Mouse (Mus musculus) heart, postnatal 0 days (tissue): ENCODE results near the gene Adat3. TPM values are rescaled to one million over a fixed set of nuclear protein-coding genes. Genes with fewer than 3 reads are reported as not detected.
A peak's percentile ranks its signal among the peaks of the same experiment; 100 is the strongest.
"Not testable (repeated sequence)": the region's sequence is repeated elsewhere in the genome, so short reads cannot be mapped to it uniquely, and the experiment has no call there.

Experiments used
- ATAC-seq: fragments of 200-750 bp; cut with Nextera tagmentation; 2 replicates; pipeline ENCODE4 v1.8.0; 2017; ENCODE audit warnings: low read depth, moderate number of reproducible peaks, moderate library complexity; ENCODE audit not compliant: insufficient read depth
- DNase-seq: peaks from one replicate; pipeline ENCODE4 v3.0.0-alpha.2; 2016; ENCODE audit warnings: low spot score
- H3K27ac ChIP-seq: fragments of 300-500 bp; sonication (generic); 2 replicates; pipeline ENCODE4 v1.5.1; 2014; ENCODE audit warnings: low read depth, mild to moderate bottlenecking
- H3K27me3 ChIP-seq: fragments of 300-500 bp; sonication (generic); 2 replicates; pipeline ENCODE4 v1.6.1; 2014; ENCODE audit warnings: low read length, mixed read lengths; ENCODE audit not compliant: control insufficient read depth, insufficient read depth
- H3K36me3 ChIP-seq: fragments of 300-500 bp; sonication (generic); replicated peaks from 2 replicates; pipeline ENCODE4 v1.6.1; 2014; ENCODE audit warnings: low read length, mixed read lengths; ENCODE audit not compliant: control insufficient read depth, insufficient read depth
- H3K4me1 ChIP-seq: fragments of 300-500 bp; sonication (generic); 2 replicates; pipeline ENCODE4 v1.6.1; 2014; ENCODE audit warnings: antibody characterized with exemption; ENCODE audit not compliant: control insufficient read depth, insufficient read depth
- H3K4me2 ChIP-seq: fragments of 300-500 bp; sonication (generic); 2 replicates; pipeline ENCODE4 v1.6.1; 2014; ENCODE audit warnings: low read depth, mild to moderate bottlenecking, low read length, moderate library complexity
- H3K4me3 ChIP-seq: fragments of 300-500 bp; sonication (generic); 2 replicates; pipeline ENCODE4 v1.5.1; 2014; ENCODE audit warnings: low read depth, low read length
- H3K9ac ChIP-seq: fragments of 300-500 bp; sonication (generic); replicated peaks from 2 replicates; pipeline ENCODE4 v1.6.1; 2014; ENCODE audit warnings: low read depth, low read length, mixed read lengths
- H3K9me3 ChIP-seq: fragments of 300-500 bp; sonication (generic); replicated peaks from 2 replicates; pipeline ENCODE4 v1.6.1; 2016; ENCODE audit warnings: low read length; ENCODE audit not compliant: control insufficient read depth
- CTCF ChIP-seq: IDR thresholded peaks from 2 replicates; pipeline ENCODE4 v1.5.1; 2016; ENCODE audit warnings: antibody characterized with exemption, control low read depth, low read depth
- EP300 ChIP-seq: IDR thresholded peaks from 2 replicates; pipeline ENCODE4 v1.6.1; 2016; ENCODE audit warnings: antibody characterized with exemption, low read depth
- WGBS: fragments of 180-500 bp; shearing (Covaris S2); extraction: QIAGEN DNeasy Blood & Tissue Kit; methylation state at CpG from one replicate; pipeline ENCODE4 v1.1.7; 2014; 5-methylcytosine and 5-hydroxymethylcytosine counted together
- polyA plus RNA-seq: library from polyadenylated mRNA; unstranded; fragments of >200 nt; fragmentation: Nextera tagmentation; extraction: Ambion mirVana; gene quantifications from 2 replicates; pipeline ENCODE4 v1.2.1, GENCODE M21; 2015
- total RNA-seq: library from RNA; depleted of rRNA; stranded (reverse); fragments of >200 nt; gene quantifications from 2 replicates; pipeline ENCODE4 v1.2.3, GENCODE M21; 2014; ENCODE audit warnings: low replicate concordance

Adat3 gene
- total and polyA plus RNA-seq, 2 experiments from 2014 or later: 2.7 to 4.5 TPM

DNA sequence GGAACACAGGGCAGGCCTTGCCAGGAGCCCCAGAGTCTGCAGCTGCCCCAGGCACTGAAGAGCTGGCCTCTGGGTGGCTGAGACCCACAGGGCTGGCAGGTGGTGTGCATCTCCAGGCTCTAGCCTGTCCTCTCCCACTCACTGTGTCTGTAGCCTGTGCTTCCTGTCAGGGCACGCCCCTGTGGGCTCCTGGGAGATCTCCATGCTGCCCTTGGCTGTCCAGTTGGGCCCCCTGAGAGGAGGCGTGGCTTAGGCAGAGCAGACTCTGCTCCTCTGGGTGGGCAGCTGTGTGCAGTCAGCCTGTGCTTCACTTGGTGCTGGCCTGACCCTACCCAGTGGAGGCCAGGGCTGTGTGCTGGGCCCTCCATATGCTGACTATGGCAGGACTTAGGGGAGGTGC, 25.0 kb downstream of the Adat3 start:
- no peak for TF ChIP-seq CTCF
- TF ChIP-seq EP300: no peak
- Histone ChIP-seq H3K9ac (no peak overlapping the region), H3K27me3 (no peaks in the 10 kb centered on the region), H3K9me3 (no peaks in the 10 kb centered on the region), H3K4me2 (no peak overlapping the region), H3K27ac (no peak overlapping the region), H3K4me3 (no peak overlapping the region), H3K36me3 (no peaks in the 10 kb centered on the region; the same call in 1 of the 2 replicates), H3K4me1 (peaks cover 42% of the 10 kb centered on the region)
- 22% methylated on average over 2 of the region's 2 CpGs for WGBS
- ATAC-seq (peak; percentile 15; the same call in 1 of the 2 replicates), DNase-seq (peak; percentile 16)

GRCm38 (mm10) chr10:80628925-80629324, 26.2 kb downstream of the Adat3 start:
- H3K4me2 ChIP-seq: no peak overlapping the region
- no peaks in the 10 kb centered on the region for H3K9me3 ChIP-seq
- no peak overlapping the region for H3K9ac ChIP-seq
- no peak overlapping the region for H3K27ac ChIP-seq
- H3K36me3 ChIP-seq: peaks cover under 1% of the 10 kb centered on the region; the same call in 1 of the 2 replicates
- peaks cover 36% of the 10 kb centered on the region for H3K4me1 ChIP-seq
- no peaks in the 10 kb centered on the region for H3K27me3 ChIP-seq
- no peak for ATAC-seq
- DNase-seq: no peak
- no peak overlapping the region for H3K4me3 ChIP-seq
- WGBS: 66% methylated on average over 9 of the region's 9 CpGs
- no peak for TF ChIP-seq CTCF
- no peak for TF ChIP-seq EP300

DNA sequence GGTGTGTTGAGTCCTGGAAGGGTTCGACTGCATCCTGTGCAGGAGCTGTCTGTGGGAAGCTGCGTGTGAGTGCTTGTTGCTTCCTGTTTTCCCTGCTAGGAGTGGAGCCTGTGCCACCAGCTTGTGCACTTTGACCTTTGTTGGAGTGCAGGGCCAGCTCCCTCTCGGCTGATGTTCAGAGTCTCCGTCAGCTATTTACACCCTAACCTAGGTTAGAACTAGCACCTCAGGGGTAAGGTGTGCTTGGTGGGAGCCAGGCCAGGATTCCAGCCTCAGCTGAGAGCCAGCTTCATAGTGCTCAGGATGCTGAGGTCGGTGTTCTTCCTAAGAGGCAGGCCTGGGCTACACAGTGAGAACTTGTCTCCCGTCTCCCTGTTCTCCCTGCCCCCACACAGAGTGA, 32.7 kb downstream of the Adat3 start:
- no peak overlapping the region for H3K27ac ChIP-seq
- WGBS: 81% methylated on average over 6 of the region's 6 CpGs
- ATAC-seq (no peak), DNase-seq (no peak)
- no peak overlapping the region for H3K4me3 ChIP-seq
- no peaks in the 10 kb centered on the region for H3K27me3 ChIP-seq
- no peak for TF ChIP-seq EP300
- no peak for TF ChIP-seq CTCF
- H3K9me3 ChIP-seq: no peaks in the 10 kb centered on the region
- peaks cover 64% of the 10 kb centered on the region for H3K36me3 ChIP-seq
- H3K9ac ChIP-seq: no peak overlapping the region
- no peak overlapping the region for H3K4me2 ChIP-seq
- peaks cover 3% of the 10 kb centered on the region; the same call in 1 of the 2 replicates for H3K4me1 ChIP-seq

DNA sequence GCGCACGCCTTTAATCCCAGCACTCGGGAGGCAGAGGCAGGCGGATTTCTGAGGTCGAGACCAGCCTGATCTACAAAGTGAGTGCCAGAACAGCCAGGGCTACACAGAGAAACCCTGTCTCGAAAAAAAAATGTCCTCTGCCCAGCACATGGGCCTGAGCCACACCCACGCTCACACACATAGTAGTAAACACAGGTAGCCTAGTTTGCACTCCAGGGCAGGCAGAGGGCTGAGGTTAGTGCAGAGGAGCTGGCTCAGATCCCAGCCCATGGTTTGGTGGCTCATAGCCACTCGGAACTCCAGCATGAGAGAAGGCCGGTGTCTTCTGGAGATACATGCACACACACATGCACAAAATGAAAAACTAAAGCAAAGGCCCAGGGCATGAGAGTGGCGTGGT, 44.3 kb downstream of the Adat3 start:
- 90% methylated on average over 10 of the region's 10 CpGs for WGBS
- no peak for ATAC-seq

DNA sequence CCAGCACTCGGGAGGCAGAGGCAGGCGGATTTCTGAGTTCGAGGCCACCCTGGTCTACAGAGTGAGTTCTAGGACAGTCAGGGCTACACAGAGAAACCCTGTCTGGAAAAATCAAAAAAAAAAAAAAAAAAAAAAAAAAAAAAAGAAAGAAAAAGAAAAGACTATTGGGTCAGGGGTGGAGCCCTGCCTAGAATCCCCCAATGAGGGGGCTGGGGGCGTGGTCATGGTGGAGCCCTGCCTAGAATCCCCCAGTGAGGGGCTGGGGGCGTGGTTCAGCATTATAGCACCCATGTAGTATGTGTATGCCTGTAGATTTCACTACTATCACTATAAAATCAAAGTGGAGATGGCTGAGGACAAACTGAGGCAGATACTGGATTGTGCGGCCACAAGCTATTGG, 47.2 kb downstream of the Adat3 start:
- DNase-seq, H3K27me3 ChIP-seq, ATAC-seq, H3K4me1 ChIP-seq, H3K4me3 ChIP-seq, H3K27ac ChIP-seq, H3K9ac ChIP-seq, H3K4me2 ChIP-seq, H3K9me3 ChIP-seq: not testable (repeated sequence)
- H3K36me3 ChIP-seq: peaks cover 34% of the 10 kb centered on the region
- 95% methylated on average over 6 of the region's 6 CpGs for WGBS

More for the DNA sequence above, 44.3 kb downstream of the Adat3 start:
- Histone ChIP-seq H3K4me2 (no peak overlapping the region), H3K27ac (no peak overlapping the region), H3K4me3 (no peak overlapping the region), H3K36me3 (peaks cover 57% of the 10 kb centered on the region), H3K4me1 (no peaks in the 10 kb centered on the region), H3K27me3 (no peaks in the 10 kb centered on the region), H3K9me3 (no peaks in the 10 kb centered on the region), H3K9ac (no peak overlapping the region)
- no peak for TF ChIP-seq CTCF
- TF ChIP-seq EP300: no peak
- DNase-seq: no peak

DNA sequence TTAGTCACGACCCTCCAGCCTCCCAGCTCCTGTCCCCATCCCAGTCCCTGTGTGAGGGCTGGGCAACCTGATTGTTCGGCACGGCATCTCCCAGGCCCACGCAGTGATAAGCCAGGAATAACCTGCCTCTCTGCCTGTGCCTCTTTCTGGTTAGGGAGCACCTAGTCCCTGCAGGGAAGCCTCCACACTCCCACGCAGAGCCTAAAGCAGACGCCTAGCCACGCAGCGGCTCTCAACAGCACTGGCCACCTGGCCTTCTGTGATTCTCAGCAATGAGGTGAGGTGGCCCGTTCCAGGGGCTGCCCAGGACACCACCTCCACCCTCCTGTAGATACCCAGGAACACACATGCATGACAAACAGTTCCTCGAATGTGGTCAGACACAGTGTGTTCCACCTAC, 47.7 kb downstream of the Adat3 start:
- H3K4me3 ChIP-seq: no peak overlapping the region
- H3K27ac ChIP-seq: no peak overlapping the region
- DNase-seq (no peak), ATAC-seq (no peak)
- H3K27me3 ChIP-seq: no peaks in the 10 kb centered on the region
- H3K4me2 ChIP-seq: no peak overlapping the region
- H3K9ac ChIP-seq: no peak overlapping the region
- no peak for TF ChIP-seq EP300
- no peak for TF ChIP-seq CTCF
- peaks cover 30% of the 10 kb centered on the region for H3K36me3 ChIP-seq
- WGBS: 78% methylated on average over 10 of the region's 10 CpGs
- peaks cover 6% of the 10 kb centered on the region for H3K4me1 ChIP-seq
- H3K9me3 ChIP-seq: no peaks in the 10 kb centered on the region
